Mouse (Mus musculus) R1 (cell line): ENCODE measurements at regions not wholly inside any gene's neighbourhood (a gene's known extent, or its start where the extent isn't known, plus 50 kb on each side); places are given as distances from the start of the nearest gene placed in this dataset.
A peak's percentile ranks its signal among the peaks of the same experiment; 100 is the strongest.

Source experiments
- DNase-seq: peaks from one replicate; pipeline ENCODE4 v3.0.0-alpha.2; 2018; ENCODE audit warnings: low read depth, low spot score

DNA sequence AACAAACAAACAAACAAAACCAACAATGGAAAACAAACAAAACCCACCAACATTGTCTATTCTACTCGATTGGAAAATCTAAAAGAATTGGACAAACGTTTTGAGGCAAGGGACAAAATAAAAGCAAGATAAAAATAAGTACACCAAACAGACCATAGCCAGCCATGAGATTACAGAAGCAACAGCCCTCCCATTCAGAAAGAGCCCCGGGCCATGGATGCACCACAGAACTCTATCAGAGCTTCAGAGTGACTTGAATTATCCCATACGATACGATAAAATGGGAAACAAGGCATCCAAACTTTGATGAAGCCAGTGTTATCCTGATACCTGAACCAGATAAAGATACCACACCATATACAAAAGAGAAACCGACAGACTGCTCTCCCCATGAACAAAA lies 68.7 kb downstream of the Npepl1 start:
- no peak for DNase-seq

DNA sequence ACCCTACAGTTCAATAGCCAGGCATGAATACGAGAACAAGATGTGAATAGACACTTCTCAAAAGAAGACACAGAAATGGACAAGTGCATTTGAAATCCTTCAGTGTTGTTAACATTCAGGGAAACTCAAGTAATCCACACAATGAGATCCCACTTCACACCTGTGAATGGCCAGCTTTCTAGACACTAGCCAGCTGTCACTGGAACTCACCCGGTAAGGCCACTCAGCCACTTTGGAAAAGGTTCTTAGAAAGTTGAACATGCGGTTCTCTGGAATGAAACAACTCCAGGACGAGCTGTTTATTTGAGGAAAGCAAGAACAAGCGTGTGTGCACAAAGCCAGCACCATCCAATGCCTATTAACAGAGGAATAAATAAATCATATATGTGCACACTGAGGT lies 74.6 kb downstream of the Npepl1 start:
- DNase-seq = no peak

- DNase-seq = no peak
These were observed 80.9 kb downstream of the Npepl1 start for GRCm38 (mm10) chr2:174191071-174191470.

GRCm38 (mm10) chr2:174191516-174191915 lies 81.4 kb downstream of the Npepl1 start:
- no peak for DNase-seq

DNA sequence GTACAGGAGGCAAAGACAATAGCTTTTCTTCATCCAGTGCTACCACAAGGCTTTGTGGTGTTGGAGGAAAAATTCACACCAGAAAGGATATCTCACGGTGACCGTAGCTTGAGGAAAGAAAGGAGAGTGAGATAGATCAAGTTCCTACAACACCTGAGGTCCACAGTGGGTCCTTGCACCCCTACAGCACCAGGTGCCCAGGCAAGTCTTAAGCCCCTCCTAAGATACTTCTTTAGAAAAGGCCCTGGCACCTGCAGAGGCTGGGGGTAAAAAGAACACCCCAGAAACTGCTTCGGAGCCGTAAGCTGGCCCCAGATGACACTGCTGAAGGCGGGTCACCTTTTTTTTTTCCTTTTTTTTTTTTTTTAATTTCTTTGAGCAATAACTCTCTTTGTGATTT lies 81.9 kb downstream of the Npepl1 start:
- no peak for DNase-seq

DNA sequence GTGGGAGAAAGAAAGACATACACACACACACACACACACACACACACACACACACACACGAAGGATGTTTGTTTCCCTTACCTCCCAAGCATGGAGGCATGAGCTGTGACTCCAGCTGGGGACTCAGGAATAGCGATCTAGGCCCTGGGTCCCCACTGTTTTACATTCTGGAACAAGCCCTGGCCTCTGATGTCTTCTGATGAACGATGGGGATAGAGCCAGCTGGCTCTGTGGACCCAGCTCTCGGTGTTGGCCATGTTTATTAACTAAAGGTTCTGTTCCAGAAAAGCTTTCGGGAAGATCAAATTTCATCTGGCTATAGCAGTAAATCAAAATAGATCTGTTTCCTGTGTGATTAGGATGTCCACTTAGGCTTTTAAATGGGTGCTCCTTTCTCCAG lies 83.4 kb downstream of the Npepl1 start:
- no peak for DNase-seq

DNA sequence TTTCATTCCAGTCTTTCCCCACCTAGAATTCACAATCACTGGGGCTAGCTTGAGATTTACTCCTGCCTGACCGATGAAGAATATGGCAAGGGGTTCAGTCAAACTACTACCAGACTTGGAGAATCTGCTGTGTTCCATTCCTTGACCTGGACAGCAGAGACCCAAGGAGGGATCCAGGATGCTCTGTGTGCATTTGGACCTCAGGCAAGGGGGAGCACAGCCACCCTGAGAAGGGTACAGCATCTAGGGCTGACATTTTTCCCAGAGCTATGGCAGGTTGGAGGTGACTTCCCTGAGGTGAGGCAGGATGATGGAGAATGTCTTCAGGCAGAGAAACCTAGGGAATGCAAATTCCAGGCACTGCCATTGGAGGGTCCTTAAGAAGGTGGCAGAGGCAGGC lies 85.5 kb downstream of the Npepl1 start:
- DNase-seq = no peak

DNA sequence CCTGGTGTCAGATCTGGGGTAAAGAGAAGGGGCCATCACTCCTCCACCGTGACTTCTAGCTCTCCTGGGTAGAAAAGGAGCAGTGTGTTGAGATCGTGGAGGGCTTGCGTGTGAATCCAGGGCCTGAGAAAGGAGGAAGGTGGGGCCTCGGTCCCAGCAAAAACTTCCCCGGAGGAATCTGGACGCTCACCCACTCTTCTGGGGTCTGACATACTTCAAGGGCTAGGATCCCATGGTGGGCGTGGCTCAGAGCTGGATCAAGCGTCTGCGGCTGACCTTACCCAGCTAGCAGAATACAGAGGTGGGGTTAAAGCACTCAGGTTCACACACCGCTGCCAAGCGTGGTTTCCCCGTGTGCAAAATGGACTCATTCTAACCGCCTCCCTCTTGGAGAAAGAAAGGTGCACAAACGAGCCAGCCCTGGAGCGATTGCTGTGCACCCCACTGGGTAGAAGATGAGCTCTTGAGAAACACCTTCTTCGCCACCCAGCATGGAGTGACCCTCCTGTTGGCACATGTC lies 86.6 kb downstream of the Npepl1 start:
- DNase-seq = peak; percentile 21

DNA sequence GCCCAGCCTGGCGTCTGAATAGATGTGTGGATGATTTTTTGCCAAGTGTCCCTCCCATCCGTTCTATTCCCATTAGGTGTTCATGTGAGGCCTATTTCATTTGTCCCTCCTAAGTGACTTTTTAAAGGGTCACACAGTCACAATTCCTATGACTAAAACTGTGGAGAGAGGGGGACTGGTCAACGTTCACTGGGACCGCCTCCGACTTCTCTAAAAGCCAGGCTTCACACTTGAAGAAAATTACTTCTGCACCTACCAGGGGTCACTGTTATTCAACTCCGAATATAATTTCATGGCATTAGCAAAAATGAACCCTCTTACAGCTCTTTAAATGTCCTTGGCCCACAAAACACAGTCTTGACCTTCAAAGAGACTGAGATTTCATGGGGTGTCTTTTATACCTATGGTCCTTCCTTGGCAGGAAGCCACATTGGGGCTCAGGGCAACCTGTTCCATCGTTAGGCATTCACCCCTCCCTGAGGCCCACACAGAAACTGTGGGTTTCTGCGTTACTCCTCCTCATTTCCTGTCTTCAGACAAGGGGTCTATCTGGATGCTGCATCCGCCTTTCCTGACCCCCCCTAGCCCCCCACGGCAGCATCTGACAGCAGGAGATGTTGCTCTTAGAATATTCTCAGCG lies 86.7 kb upstream of the Gnas start:
- DNase-seq = no peak

DNA sequence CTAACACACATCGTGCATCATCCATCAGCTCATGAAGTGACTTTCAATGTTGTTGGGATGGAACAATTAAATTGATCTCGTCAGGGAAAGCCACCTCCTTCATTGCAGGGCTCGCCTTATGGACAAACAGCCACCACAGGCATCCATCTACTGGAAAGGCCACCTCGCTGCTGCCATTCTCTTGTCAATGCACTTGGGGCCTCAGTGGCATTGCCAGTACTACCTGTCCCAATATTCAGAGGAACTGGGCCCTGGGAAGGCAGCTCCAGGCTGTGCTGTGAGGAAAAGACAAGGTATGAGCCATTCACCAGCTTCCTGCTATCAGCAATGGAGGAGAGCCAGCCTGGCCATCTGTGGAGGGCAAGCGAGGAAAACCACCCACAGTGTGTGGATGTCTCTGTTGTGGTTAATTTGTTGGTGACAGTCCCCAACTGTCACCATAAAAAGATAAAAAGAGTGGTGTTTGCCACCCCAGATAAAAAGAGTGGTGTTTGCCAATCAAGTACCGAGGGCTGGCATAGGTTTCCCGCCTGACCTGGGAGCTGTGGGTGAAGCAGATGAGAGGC lies 85.6 kb upstream of the Gnas start:
- DNase-seq = no peak

- DNase-seq = no peak
These were observed 83.9 kb upstream of the Gnas start for GRCm38 (mm10) chr2:174199961-174200862.

DNA sequence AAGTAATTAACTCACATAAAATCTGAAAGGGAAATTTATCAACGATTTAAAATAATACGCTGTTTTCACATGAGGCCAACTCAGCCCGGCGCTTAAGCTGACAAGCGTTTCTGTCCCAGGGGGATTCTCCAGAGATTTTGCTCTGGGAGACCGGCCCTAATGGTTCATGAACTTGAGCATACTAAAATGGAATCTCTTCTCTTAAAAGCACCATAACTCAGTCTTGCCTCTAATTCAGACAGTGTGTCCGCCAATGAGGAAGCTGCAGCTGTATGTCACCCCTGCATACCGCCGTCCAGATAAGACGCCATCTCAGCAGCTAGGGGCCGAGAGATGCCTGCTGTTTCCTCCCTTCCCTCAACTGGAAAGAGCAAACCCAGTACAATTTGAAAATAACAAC lies 80.7 kb upstream of the Gnas start:
- DNase-seq = no peak

- no peak for DNase-seq
These were observed 72.4 kb upstream of the Gnas start for GRCm38 (mm10) chr2:174211681-174212080.

DNA sequence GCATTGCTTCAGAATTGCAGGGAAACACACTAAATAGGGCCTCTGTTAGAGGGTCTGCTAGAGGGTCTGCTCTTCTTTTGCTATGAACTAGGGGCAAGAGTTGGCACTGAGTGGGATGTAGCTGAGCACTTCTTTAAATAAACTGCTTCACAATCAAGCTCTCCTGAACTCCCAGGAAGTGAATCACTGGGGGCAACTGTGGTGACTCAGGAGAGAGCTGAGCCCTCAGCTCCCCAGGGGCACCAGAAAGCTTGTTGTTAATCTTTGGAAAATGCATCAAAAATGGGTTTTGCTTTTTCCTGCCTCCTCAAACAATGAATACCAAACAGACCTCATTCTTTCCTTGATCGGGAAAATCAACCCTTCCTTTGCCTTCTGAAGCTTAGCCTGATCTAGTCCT lies 57.5 kb upstream of the Gnas start:
- no peak for DNase-seq
